Mouse (Mus musculus) megakaryocyte, embryonic 14.5 days (primary cell): ENCODE data around the gene Sox5.

Experiments used
- FLI1 ChIP-seq: IDR thresholded peaks from 2 replicates; pipeline ENCODE4 v1.6.1; 2012; ENCODE audit warnings: low read length, inconsistent platforms, mixed read lengths
- GATA1 ChIP-seq: IDR thresholded peaks from 3 replicates; pipeline ENCODE4 v1.6.1; 2012; ENCODE audit warnings: mixed read lengths, low read length, inconsistent platforms, borderline replicate concordance

- no peak for TF ChIP-seq GATA1
- TF ChIP-seq FLI1: no peak
Observed at GRCm38 (mm10) chr6:144695660-144696059, 86.1 kb downstream of the Sox5 start.
